Mouse (Mus musculus): Measurements from ENCODE around the gene Rufy4. TPM values are rescaled to one million over a fixed set of nuclear protein-coding genes. Genes with fewer than 3 reads are reported as not detected.

Rufy4 gene
- polyA plus RNA-seq, 1 experiment from 2014 or later = 0.38 TPM

GRCm38 (mm10) chr1:74098004-74099000 is 27.0 kb upstream of the Rufy4 start:
- peak; percentile 74 for ATAC-seq (ENCODE audit: insufficient read depth, low FRiP score, low TSS enrichment)
- no peak overlapping the region; the same call in 1 of the 2 replicates for H3K27ac ChIP-seq (ENCODE audit: low read depth, low read length)
- H3K4me2 ChIP-seq (ENCODE audit: low read depth) = peak overlapping the region; percentile 78
- H3K9me3 ChIP-seq (ENCODE audit: control insufficient read depth, low read length) = no peaks in the 10 kb centered on the region
- peak; percentile 79 for DNase-seq (ENCODE audit: low spot score)
- H3K27me3 ChIP-seq (ENCODE audit: control insufficient read depth, insufficient read depth, low read length) = 0 out of 2 replicates have a peak, but pooled peaks cover 2% of the 10 kb centered on the region
- peak overlapping the region; percentile 39 for H3K4me3 ChIP-seq (ENCODE audit: low read depth, low read length)
- H3K4me1 ChIP-seq (ENCODE audit: control insufficient read depth, insufficient read depth, low read length) = peaks cover 19% of the 10 kb centered on the region
- peak overlapping the region; percentile 69 for H3K9ac ChIP-seq (ENCODE audit: low read length)
- under 1% methylated on average over 50 of the region's 58 CpGs for WGBS
- H3K36me3 ChIP-seq (ENCODE audit: control insufficient read depth, insufficient read depth, low read length) = no peaks in the 10 kb centered on the region

- peaks cover 26% of the 10 kb centered on the region for H3K4me1 ChIP-seq (ENCODE audit: control insufficient read depth, insufficient read depth, low read length)
- no peak for ATAC-seq (ENCODE audit: insufficient read depth, low FRiP score, low TSS enrichment)
- H3K27me3 ChIP-seq (ENCODE audit: control insufficient read depth, insufficient read depth, low read length) = 0 out of 2 replicates have a peak, but pooled peaks cover 2% of the 10 kb centered on the region
- no peaks in the 10 kb centered on the region for H3K9me3 ChIP-seq (ENCODE audit: control insufficient read depth, low read length)
- peak overlapping the region; percentile 78 for H3K4me2 ChIP-seq (ENCODE audit: low read depth)
- WGBS = under 1% methylated on average over 13 of the region's 14 CpGs
- H3K36me3 ChIP-seq (ENCODE audit: control insufficient read depth, insufficient read depth, low read length) = no peaks in the 10 kb centered on the region
- peak overlapping the region; percentile 39 for H3K4me3 ChIP-seq (ENCODE audit: low read depth, low read length)
- H3K9ac ChIP-seq (ENCODE audit: low read length) = peak overlapping the region; percentile 69
- DNase-seq (ENCODE audit: low spot score) = peak; percentile 54
- H3K27ac ChIP-seq (ENCODE audit: low read depth, low read length) = no peak overlapping the region; the same call in none of the 2 replicates
Observed at GRCm38 (mm10) chr1:74099001-74099435, 26.3 kb upstream of the Rufy4 start.

GRCm38 (mm10) chr1:74103654-74104353 is 21.5 kb upstream of the Rufy4 start:
- Histone ChIP-seq H3K4me2 (ENCODE audit: low read depth) (0 out of 2 replicates have a peak overlapping the region, but pooled peaks have one; percentile 6), H3K36me3 (ENCODE audit: control insufficient read depth, insufficient read depth, low read length) (no peaks in the 10 kb centered on the region), H3K4me3 (ENCODE audit: low read depth, low read length) (no peak overlapping the region), H3K9ac (ENCODE audit: low read length) (no peak overlapping the region), H3K27ac (ENCODE audit: low read depth, low read length) (peak overlapping the region; percentile 87), H3K4me1 (ENCODE audit: control insufficient read depth, insufficient read depth, low read length) (peaks cover 26% of the 10 kb centered on the region), H3K9me3 (ENCODE audit: control insufficient read depth, low read length) (no peaks in the 10 kb centered on the region), H3K27me3 (ENCODE audit: control insufficient read depth, insufficient read depth, low read length) (no peaks in the 10 kb centered on the region)
- WGBS = 7% methylated on average over 6 of the region's 6 CpGs
- peak; percentile 78 for DNase-seq (ENCODE audit: low spot score)
- peak; percentile 76 for ATAC-seq (ENCODE audit: insufficient read depth, low FRiP score, low TSS enrichment)

GRCm38 (mm10) chr1:74105660-74106059 is 19.7 kb upstream of the Rufy4 start:
- H3K4me3 ChIP-seq (ENCODE audit: low read depth, low read length) = no peak overlapping the region
- ATAC-seq (ENCODE audit: insufficient read depth, low FRiP score, low TSS enrichment) (no peak), DNase-seq (ENCODE audit: low spot score) (no peak)
- WGBS = 88% methylated on average over 4 of the region's 4 CpGs
- H3K4me2 ChIP-seq (ENCODE audit: low read depth) = no peak overlapping the region
- no peaks in the 10 kb centered on the region for H3K9me3 ChIP-seq (ENCODE audit: control insufficient read depth, low read length)
- H3K36me3 ChIP-seq (ENCODE audit: control insufficient read depth, insufficient read depth, low read length) = no peaks in the 10 kb centered on the region
- H3K27me3 ChIP-seq (ENCODE audit: control insufficient read depth, insufficient read depth, low read length) = no peaks in the 10 kb centered on the region
- H3K9ac ChIP-seq (ENCODE audit: low read length) = no peak overlapping the region
- H3K27ac ChIP-seq (ENCODE audit: low read depth, low read length) = no peak overlapping the region
- peaks cover 43% of the 10 kb centered on the region for H3K4me1 ChIP-seq (ENCODE audit: control insufficient read depth, insufficient read depth, low read length)

GRCm38 (mm10) chr1:74106214-74106613 is 19.1 kb upstream of the Rufy4 start:
- H3K9ac ChIP-seq (ENCODE audit: low read length) = no peak overlapping the region
- DNase-seq (ENCODE audit: low spot score) (no peak), ATAC-seq (ENCODE audit: insufficient read depth, low FRiP score, low TSS enrichment) (no peak)
- H3K27me3 ChIP-seq (ENCODE audit: control insufficient read depth, insufficient read depth, low read length) = no peaks in the 10 kb centered on the region
- no peak overlapping the region for H3K4me2 ChIP-seq (ENCODE audit: low read depth)
- H3K4me1 ChIP-seq (ENCODE audit: control insufficient read depth, insufficient read depth, low read length) = peaks cover 48% of the 10 kb centered on the region
- no peaks in the 10 kb centered on the region for H3K9me3 ChIP-seq (ENCODE audit: control insufficient read depth, low read length)
- H3K4me3 ChIP-seq (ENCODE audit: low read depth, low read length) = no peak overlapping the region
- no peak overlapping the region for H3K27ac ChIP-seq (ENCODE audit: low read depth, low read length)
- 82% methylated on average over 6 of the region's 6 CpGs for WGBS
- no peaks in the 10 kb centered on the region for H3K36me3 ChIP-seq (ENCODE audit: control insufficient read depth, insufficient read depth, low read length)

GRCm38 (mm10) chr1:74107931-74108618 is 17.3 kb upstream of the Rufy4 start:
- Histone ChIP-seq H3K36me3 (ENCODE audit: control insufficient read depth, insufficient read depth, low read length) (no peaks in the 10 kb centered on the region), H3K9me3 (ENCODE audit: control insufficient read depth, low read length) (no peaks in the 10 kb centered on the region), H3K27ac (ENCODE audit: low read depth, low read length) (no peak overlapping the region), H3K9ac (ENCODE audit: low read length) (no peak overlapping the region), H3K4me1 (ENCODE audit: control insufficient read depth, insufficient read depth, low read length) (peaks cover 59% of the 10 kb centered on the region), H3K4me3 (ENCODE audit: low read depth, low read length) (no peak overlapping the region), H3K27me3 (ENCODE audit: control insufficient read depth, insufficient read depth, low read length) (no peaks in the 10 kb centered on the region), H3K4me2 (ENCODE audit: low read depth) (no peak overlapping the region)
- ATAC-seq (ENCODE audit: insufficient read depth, low FRiP score, low TSS enrichment) (no peak), DNase-seq (ENCODE audit: low spot score) (no peak)
- 69% methylated on average over 4 of the region's 5 CpGs for WGBS

- Histone ChIP-seq H3K27ac (ENCODE audit: low read depth, low read length) (0 out of 2 replicates have a peak overlapping the region, but pooled peaks have one; percentile 46), H3K4me1 (ENCODE audit: control insufficient read depth, insufficient read depth, low read length) (peaks cover 47% of the 10 kb centered on the region), H3K4me2 (ENCODE audit: low read depth) (no peak overlapping the region), H3K9me3 (ENCODE audit: control insufficient read depth, low read length) (no peaks in the 10 kb centered on the region), H3K4me3 (ENCODE audit: low read depth, low read length) (no peak overlapping the region), H3K9ac (ENCODE audit: low read length) (no peak overlapping the region), H3K36me3 (ENCODE audit: control insufficient read depth, insufficient read depth, low read length) (no peaks in the 10 kb centered on the region), H3K27me3 (ENCODE audit: control insufficient read depth, insufficient read depth, low read length) (no peaks in the 10 kb centered on the region)
- WGBS = 45% methylated on average over 2 of the region's 2 CpGs
- DNase-seq (ENCODE audit: low spot score) (no peak), ATAC-seq (ENCODE audit: insufficient read depth, low FRiP score, low TSS enrichment) (no peak)
Observed at GRCm38 (mm10) chr1:74109670-74110069, 15.7 kb upstream of the Rufy4 start.
